Mouse (Mus musculus): ENCODE measurements around the gene Fbxw2. TPM values are rescaled to one million over a fixed set of nuclear protein-coding genes. Genes with fewer than 3 reads are reported as not detected.
"Not testable (repeated sequence)": the region's sequence is repeated elsewhere in the genome, so short reads cannot be mapped to it uniquely, and the experiment has no call there.

Fbxw2 gene
- total and polyA plus RNA-seq, 3 experiments = 36.7 to 67.8 (median 61.2) TPM

DNA sequence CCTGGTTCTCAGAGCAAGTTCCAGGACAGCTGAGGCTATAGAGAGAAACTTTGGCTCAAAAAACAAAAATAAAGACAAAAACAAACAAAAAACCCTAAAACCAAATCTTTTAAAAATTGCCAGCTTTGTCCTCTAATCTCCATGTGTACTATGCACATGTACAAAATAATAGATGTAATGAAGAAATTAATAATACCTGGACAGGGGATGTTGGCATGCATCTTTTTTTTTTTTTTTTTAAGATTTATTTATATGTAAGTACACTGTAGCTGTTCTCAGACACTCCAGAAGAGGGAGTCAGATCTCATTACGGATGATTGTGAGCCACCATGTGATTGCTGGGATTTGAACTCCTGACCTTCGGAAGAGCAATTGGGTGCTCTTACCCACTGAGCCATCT, 33.6 kb downstream of the Fbxw2 start:
- H3K79me2 ChIP-seq (replicated peaks; ENCODE audit: control insufficient read depth, extremely low read depth, insufficient read depth, poor library complexity, severe bottlenecking); H3K9ac ChIP-seq (ENCODE audit: insufficient read depth, low read depth); H3K9me3 ChIP-seq (replicated peaks; ENCODE audit: low read length); dilution Hi-C loops (cut with MboI; ENCODE audit: extremely low pct_ligation_motif_present, extremely low pct_unique_long_range_greater_than_20kb, low sequenced_read_pairs); H3K27me3 ChIP-seq (replicated peaks); H3K27ac ChIP-seq (ENCODE audit: insufficient read depth, low read depth); H3K4me2 ChIP-seq (ENCODE audit: insufficient read depth, low read depth, poor library complexity, severe bottlenecking); DNase-seq (ENCODE audit: extremely low read depth); H3K4me3 ChIP-seq (replicated peaks in 1 of 3; ENCODE audit: low read depth in 2 of 3, low read length in 2 of 3, poor library complexity in 1 of 3): not testable (repeated sequence)
- Histone ChIP-seq H3K4me1 (ENCODE audit: control insufficient read depth in 1 of 2, insufficient read depth in 2 of 2) (peaks cover 3 to 17% of the 10 kb centered on the region in 2 experiments; a peak in 2 of 4 replicates), H3K36me3 (replicated peaks in 1 of 2; ENCODE audit: control insufficient read depth in 1 of 2, insufficient read depth in 1 of 2, low read length in 1 of 2) (peaks cover 39 to 64% of the 10 kb centered on the region in 2 experiments)
- in situ Hi-C loops (cut with MboI; ENCODE audit: low pct_ligation_motif_present, low pct_unique_long_range_greater_than_20kb, low sequenced_read_pairs) = loop anchor here (10.0 to 25.0 kb wide), 2 partner anchors 172 to 320 kb away; partner anchors contain the start of genes AI182371, Cntrl and Traf1
- TF ChIP-seq CTCF (conservative IDR thresholded peaks at IDR 0.05 in 1 of 2, IDR thresholded peaks at IDR 0.05 in 1 of 2; ENCODE audit: low read depth in 2 of 2, low read length in 2 of 2) (0 out of 4 replicates have a peak, but pooled peaks of 1 of the 2 experiments have one; percentile 5), TBP (conservative IDR thresholded peaks at IDR 0.05; ENCODE audit: low read depth, low read length) (0 out of 2 replicates have a peak, but pooled peaks have one; percentile 27)

DNA sequence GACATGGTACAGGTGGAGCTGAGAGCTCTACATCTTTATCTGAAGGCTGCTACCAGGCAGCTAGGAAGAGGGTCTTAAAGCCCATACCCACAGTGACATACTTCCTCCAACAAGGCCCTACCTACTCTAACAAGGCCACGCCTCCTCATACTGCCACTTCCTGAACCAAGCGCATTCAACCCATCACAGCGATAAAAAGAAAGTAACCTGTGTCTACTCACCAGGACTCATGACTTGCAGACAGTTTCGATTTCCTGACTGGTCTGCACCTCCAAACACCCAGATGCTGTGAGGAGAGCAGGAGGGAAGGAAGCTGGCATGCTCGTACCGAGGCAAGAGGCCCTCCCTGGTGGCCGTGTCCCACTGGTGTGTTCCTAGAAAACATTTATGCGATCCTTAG, 35.8 kb downstream of the Fbxw2 start:
- H3K27me3 ChIP-seq (replicated peaks) = no peaks in the 10 kb centered on the region
- dilution Hi-C loops (cut with MboI; ENCODE audit: extremely low pct_ligation_motif_present, extremely low pct_unique_long_range_greater_than_20kb, low sequenced_read_pairs) (no loop called here), in situ Hi-C loops (cut with MboI; ENCODE audit: low pct_ligation_motif_present, low pct_unique_long_range_greater_than_20kb, low sequenced_read_pairs) (loop anchor here (10.0 to 25.0 kb wide), 2 partner anchors 175 to 322 kb away; partner anchors contain the start of genes AI182371, Cntrl and Traf1)
- DNase-seq (ENCODE audit: extremely low read depth) = peak; percentile 85
- peaks cover 7% of the 10 kb centered on the region for H3K9me3 ChIP-seq (replicated peaks; ENCODE audit: low read length)
- H3K4me1 ChIP-seq (ENCODE audit: control insufficient read depth in 1 of 2, insufficient read depth in 2 of 2) = peaks cover 3 to 17% of the 10 kb centered on the region in 2 experiments; a peak in 2 of 4 replicates
- no peaks in the 10 kb centered on the region; the same call in 1 of the 2 replicates for H3K79me2 ChIP-seq (replicated peaks; ENCODE audit: control insufficient read depth, extremely low read depth, insufficient read depth, poor library complexity, severe bottlenecking)
- peak overlapping the region; percentile 54 to 69 (median 68) for H3K4me3 ChIP-seq (replicated peaks in 1 of 3; ENCODE audit: low read depth in 2 of 3, low read length in 2 of 3, poor library complexity in 1 of 3)
- peaks cover 41 to 65% of the 10 kb centered on the region in 2 experiments for H3K36me3 ChIP-seq (replicated peaks in 1 of 2; ENCODE audit: control insufficient read depth in 1 of 2, insufficient read depth in 1 of 2, low read length in 1 of 2)
- peak overlapping the region; percentile 84 for H3K27ac ChIP-seq (ENCODE audit: insufficient read depth, low read depth)
- H3K4me2 ChIP-seq (ENCODE audit: insufficient read depth, low read depth, poor library complexity, severe bottlenecking) = peak overlapping the region; percentile 79
- peak overlapping the region; percentile 54; the same call in 1 of the 2 replicates for H3K9ac ChIP-seq (ENCODE audit: insufficient read depth, low read depth)
- TF ChIP-seq PAX5 (IDR thresholded peaks at IDR 0.05; ENCODE audit: low read length) (no peak), MEF2A (IDR thresholded peaks at IDR 0.05; ENCODE audit: borderline replicate concordance, low read depth, low read length) (no peak), JUND (conservative IDR thresholded peaks at IDR 0.05; ENCODE audit: low read depth, low read length) (no peak), ZKSCAN1 (IDR thresholded peaks at IDR 0.05; ENCODE audit: borderline replicate concordance, low read depth, low read length) (no peak), SMC3 (IDR thresholded peaks at IDR 0.05; ENCODE audit: low read depth, low read length) (no peak), CHD1 (IDR thresholded peaks at IDR 0.05; ENCODE audit: low read depth, low read length) (no peak), UBTF (IDR thresholded peaks at IDR 0.05; ENCODE audit: low read depth, low read length) (no peak), ETS1 (conservative IDR thresholded peaks at IDR 0.05; ENCODE audit: low read depth, low read length) (no peak), TBP (conservative IDR thresholded peaks at IDR 0.05; ENCODE audit: low read depth, low read length) (0 out of 2 replicates have a peak, but pooled peaks have one; percentile 28), IRF4 (IDR thresholded peaks at IDR 0.05; ENCODE audit: low read depth, low read length) (peak; percentile 28; the same call in 1 of the 2 replicates), BHLHE40 (IDR thresholded peaks at IDR 0.05; ENCODE audit: low read depth, low read length) (no peak), MAFK (IDR thresholded peaks at IDR 0.05; ENCODE audit: insufficient replicate concordance, low read length) (no peak), E2F4 (IDR thresholded peaks at IDR 0.05; ENCODE audit: insufficient replicate concordance, low read depth, low read length) (no peak), MXI1 (IDR thresholded peaks at IDR 0.05; ENCODE audit: low read depth, low read length) (no peak), NRF1 (IDR thresholded peaks at IDR 0.05; ENCODE audit: low read depth, low read length) (no peak), JUN (IDR thresholded peaks at IDR 0.05; ENCODE audit: insufficient read depth, low read depth, low read length) (no peak), SIN3A (IDR thresholded peaks at IDR 0.05; ENCODE audit: low read length) (no peak), HCFC1 (IDR thresholded peaks at IDR 0.05; ENCODE audit: low read depth, low read length) (peak; percentile 41; the same call in 1 of the 2 replicates), MAX (IDR thresholded peaks at IDR 0.05; ENCODE audit: low read length) (0 out of 2 replicates have a peak, but pooled peaks have one; percentile 1), USF1 (IDR thresholded peaks at IDR 0.05; ENCODE audit: low read depth, low read length) (no peak), NELFE (IDR thresholded peaks at IDR 0.05; ENCODE audit: low read depth, low read length) (peak; percentile 57; the same call in 1 of the 2 replicates), CTCF (conservative IDR thresholded peaks at IDR 0.05 in 1 of 2, IDR thresholded peaks at IDR 0.05 in 1 of 2; ENCODE audit: low read depth in 2 of 2, low read length in 2 of 2) (no peak), ZMIZ1 (IDR thresholded peaks at IDR 0.05; ENCODE audit: low read depth, low read length) (no peak), EP300 (IDR thresholded peaks at IDR 0.05; ENCODE audit: low read length) (no peak), RCOR1 (conservative IDR thresholded peaks at IDR 0.05; ENCODE audit: low read depth, low read length) (no peak), USF2 (conservative IDR thresholded peaks at IDR 0.05; ENCODE audit: low read depth, low read length) (no peak), GABPA (IDR thresholded peaks at IDR 0.05; ENCODE audit: insufficient replicate concordance, low read depth, low read length) (no peak), MYC (IDR thresholded peaks at IDR 0.05; ENCODE audit: low read depth, low read length) (no peak), KAT2A (IDR thresholded peaks at IDR 0.05; ENCODE audit: insufficient replicate concordance, low read length) (no peak), ZNF384 (IDR thresholded peaks at IDR 0.05; ENCODE audit: low read depth, low read length) (no peak), TCF12 (IDR thresholded peaks at IDR 0.05; ENCODE audit: low read depth, low read length) (peak; percentile 51; the same call in 1 of the 2 replicates)
